Mouse (Mus musculus) left cerebral cortex, postnatal 25 days (tissue): ENCODE results near the gene Neurog3. TPM values are rescaled to one million over a fixed set of nuclear protein-coding genes. Genes with fewer than 3 reads are reported as not detected.

Experiments
- DNase-seq, 2 experiments: peaks; one replicate each; pipeline ENCODE4 v3.0.0; 2022; ENCODE audit warnings: low spot score in 2 of 2, mixed read lengths in 1 of 2
- intact Hi-C: fragments of 180-260 bp; cut with DNase I; formaldehyde crosslinking; loops from one replicate; pipeline ENCODE4 v1.15.1; 2025
- total RNA-seq, 2 experiments: library from RNA; stranded (reverse); gene quantifications; 2 replicates each; pipeline ENCODE4 v1.2.3; 2021

Gene Neurog3
- total RNA-seq, 2 experiments from 2014 or later = not detected

- peak; percentile 66 to 79 for DNase-seq
- intact Hi-C loops = no loop called here
Observed at GRCm38 (mm10) chr10:62128316-62128951, 4.5 kb upstream of the Neurog3 start.

DNA sequence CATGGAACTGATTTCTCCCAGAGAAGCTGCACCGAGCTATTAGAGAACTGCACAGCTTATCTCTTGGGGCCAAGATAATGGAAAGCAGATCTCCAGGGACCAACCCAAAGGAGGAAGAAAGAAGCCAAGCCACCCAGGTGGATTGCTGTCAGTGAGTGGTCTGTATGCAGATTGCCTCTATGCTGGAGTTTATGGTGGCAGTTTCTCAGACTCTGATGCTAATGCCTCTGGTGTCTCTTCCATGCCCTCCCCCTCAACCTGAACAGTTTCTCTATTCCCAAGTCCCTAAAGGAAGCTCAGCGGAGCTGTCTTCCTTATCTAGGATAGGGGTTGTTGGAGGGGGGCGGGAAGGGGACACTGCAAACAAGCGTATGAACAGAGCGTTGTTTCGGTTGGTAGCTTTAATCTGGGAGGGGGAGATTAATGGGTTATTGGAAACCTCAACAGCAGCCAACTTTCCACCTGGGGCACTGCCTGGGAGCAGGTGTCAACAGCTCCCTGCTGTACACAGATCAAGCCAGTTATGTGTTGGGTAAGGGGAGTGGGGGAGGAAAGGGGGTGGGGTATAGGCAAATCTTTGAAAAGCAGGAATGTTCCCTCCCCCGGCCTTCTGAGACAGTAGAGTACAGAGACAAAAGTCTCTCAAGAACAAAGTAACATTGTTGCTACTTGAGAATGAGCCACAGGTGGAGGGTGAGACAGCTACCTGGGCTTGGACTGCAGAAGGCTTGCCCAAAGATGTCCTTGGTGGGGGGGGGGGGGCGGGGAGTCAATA is 3.0 kb downstream of the Neurog3 start:
- no peak for DNase-seq
- intact Hi-C loops = loop anchor here (5.0 kb wide), 1 partner anchor 41 kb away; no protein-coding TSS in a partner anchor

DNA sequence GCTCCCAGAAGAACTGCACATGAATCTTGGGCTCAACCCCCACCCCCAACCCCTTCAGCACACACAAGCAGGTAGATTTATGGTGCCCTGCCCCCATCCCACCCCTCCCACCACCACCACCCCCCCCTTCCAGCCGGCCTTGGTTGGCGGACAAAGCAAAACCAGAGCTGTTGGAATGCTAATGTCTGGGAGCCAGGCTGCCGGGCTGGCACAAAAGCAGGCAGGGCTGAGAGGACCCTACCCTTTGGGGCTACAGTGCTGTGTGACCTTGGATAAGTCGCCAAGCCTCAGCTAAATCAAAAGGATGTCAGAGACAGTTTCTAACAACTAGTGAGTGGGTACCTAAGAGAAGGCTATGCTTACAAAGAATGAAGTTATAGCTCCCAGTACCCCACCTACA is 4.3 kb downstream of the Neurog3 start:
- intact Hi-C loops = loop anchor here (5.0 kb wide), 1 partner anchor 40 kb away; no protein-coding TSS in a partner anchor
- DNase-seq = no peak

DNA sequence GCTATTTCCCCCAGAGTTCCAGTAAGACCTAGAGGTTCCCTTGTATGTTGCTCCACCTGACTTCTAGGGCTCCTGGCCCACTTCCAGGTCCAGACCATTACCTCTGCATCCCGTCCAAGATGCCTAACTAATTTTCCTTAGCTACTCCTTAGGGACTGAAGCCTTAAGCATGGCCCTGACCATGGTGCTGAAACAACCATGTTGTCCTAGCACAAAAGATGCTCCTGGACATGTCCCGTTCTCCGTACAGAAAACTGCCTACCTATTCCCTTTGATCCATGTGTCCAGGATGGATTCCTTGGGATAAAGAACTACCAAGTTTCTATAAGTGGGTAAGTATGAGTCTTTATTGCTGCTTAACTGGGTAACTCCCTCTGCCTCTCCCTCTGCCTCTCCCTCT is 5.2 kb downstream of the Neurog3 start:
- intact Hi-C loops = loop anchor here (5.0 kb wide), 1 partner anchor 39 kb away; no protein-coding TSS in a partner anchor
- no peak for DNase-seq

GRCm38 (mm10) chr10:62143820-62144219 is 10.9 kb downstream of the Neurog3 start, which contains the start of gene Fam241b:
Gene Fam241b (minus strand): TSS chr10:62143920.
- DNase-seq = no peak
- intact Hi-C loops = no loop called here

DNA sequence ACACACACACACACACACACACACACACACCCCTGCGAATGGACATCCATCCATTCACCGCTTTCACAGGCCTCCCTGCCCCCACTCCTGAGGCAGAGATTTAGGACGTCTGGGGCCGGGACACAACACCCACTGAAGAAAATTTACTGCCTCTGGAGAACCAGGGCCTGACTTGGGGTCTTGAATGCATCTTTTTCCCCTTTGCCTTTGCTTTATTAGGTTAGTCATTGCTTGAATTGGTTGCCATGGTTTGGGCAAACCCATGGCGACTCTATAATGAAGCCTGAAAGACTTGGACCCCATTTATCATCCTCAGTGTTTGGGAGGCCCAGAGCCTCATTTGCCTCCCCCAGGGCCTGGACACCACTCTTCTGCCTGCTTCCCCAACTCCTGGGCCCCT is 13.1 kb downstream of the Neurog3 start:
- intact Hi-C loops = no loop called here

DNA sequence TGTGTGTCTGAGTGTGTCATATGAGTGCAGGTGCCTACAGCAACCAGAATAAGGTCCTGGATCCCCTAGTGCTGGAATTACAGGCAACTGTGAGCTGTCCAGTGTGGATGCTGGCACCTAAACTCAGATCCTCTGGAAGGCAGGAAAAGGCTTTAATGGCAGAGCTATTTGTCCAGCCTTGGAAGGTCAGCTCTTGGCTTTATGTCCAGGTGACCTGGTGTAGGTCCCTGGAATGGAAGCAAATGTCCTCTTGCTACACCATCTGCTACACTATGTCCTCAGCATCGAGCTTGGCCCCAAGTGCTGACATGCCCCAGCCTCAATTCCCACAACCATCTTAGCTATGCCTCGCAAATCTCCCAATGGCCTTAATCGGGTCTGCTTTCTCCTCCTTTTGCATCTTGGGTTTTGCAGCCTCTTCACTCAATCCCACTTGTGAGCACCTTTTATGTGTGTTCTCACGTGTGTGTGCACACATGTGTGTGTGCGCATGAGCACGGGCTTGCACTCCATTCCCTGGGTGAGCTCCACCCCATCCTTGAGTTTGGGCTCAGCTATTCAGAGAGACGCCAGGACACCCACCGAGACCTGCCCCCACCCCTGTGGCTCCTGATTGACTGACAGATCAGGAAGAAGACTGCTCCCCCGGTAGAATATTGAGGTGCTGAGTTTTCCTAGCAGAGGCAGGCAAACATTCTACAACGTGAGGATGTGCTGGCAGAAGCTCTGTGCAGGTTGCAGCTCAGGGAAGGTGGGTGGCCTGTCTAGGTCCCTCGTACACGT is 14.8 kb downstream of the Neurog3 start:
- DNase-seq = no peak
- intact Hi-C loops = no loop called here

More for the DNA sequence above, 13.1 kb downstream of the Neurog3 start:
- no peak for DNase-seq

- intact Hi-C loops = no loop called here
- DNase-seq = no peak
Observed at GRCm38 (mm10) chr10:62149929-62150328, 17.0 kb downstream of the Neurog3 start.

GRCm38 (mm10) chr10:62162410-62162809 is 29.5 kb downstream of the Neurog3 start:
- intact Hi-C loops = no loop called here
- DNase-seq = no peak

- no peak for DNase-seq
- intact Hi-C loops = no loop called here
Observed at GRCm38 (mm10) chr10:62172841-62173553, 40.1 kb downstream of the Neurog3 start.

DNA sequence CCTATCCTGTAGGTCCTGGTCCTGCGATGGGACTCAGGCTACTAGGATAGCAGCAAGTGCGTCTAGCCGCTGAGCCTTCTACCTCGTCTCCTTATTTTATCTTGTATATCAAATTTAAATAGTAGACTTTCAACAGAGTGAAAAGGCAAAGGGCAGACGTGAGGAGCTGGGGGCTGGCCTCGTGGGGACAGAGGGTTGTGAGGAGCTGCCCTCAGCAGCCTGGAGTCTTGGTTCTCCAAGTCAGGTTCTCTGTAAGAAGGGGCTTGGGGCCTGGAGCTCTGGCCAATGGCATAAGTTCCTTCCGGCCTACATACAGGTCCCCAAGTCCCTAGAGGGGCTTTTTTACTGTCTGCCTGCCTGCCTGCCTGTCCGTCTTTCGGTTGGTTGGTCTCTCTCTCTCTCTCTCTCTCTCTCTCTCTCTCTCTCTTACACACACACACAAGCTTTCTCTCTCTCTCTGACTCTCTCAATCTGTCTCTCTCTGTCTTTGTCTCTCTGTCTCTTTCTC is 41.1 kb downstream of the Neurog3 start:
- intact Hi-C loops = no loop called here
- DNase-seq = no peak

GRCm38 (mm10) chr10:62174533-62175313 is 41.8 kb downstream of the Neurog3 start:
- no peak for DNase-seq
- intact Hi-C loops = loop anchor here (5.0 kb wide), 1 partner anchor 37 kb away; no protein-coding TSS in a partner anchor

DNA sequence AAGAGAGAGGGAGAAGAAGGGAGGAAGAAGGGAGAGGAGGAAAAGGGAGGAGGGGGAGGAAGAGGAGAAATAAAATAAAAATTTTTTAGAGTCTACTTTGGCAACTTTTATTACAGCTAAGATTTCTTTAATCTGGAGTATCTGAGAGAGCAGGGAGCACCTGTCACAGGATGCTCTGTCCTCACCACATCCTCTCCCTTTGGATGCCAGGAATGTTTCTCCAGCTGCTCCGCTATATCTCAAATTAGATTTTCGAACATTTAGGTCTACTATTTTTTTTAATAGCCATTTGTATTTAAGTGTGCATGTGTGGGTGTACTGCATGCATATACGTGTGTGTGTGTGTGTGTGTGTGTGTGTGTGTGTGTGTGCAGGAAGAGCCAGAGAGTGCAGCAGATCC is 47.1 kb downstream of the Neurog3 start:
- no peak for DNase-seq
- intact Hi-C loops = loop anchor here (5.0 kb wide), 2 partner anchors 43 to 303 kb away; no protein-coding TSS in a partner anchor

DNA sequence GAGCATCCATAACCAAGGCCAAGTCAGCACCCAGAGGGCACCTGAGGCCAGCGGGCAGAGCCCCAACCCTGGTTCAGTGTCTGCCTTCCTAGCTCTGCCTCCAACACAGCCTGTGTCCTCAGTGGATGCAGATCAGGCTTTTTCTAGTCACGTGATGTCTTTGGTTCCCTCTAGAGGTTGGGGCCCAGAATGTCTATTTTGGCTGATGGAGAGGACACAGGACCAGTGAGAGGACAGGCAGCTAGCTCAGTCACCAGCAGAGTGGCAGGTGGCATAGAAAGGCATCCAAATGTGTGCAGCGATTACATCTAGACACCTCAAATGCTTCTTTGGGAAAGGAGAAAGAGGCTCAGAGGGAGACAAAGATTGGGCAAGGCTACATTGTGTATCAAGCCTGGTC is 48.8 kb downstream of the Neurog3 start:
- DNase-seq = no peak
- intact Hi-C loops = loop anchor here (2.0 to 5.0 kb wide), 2 partner anchors 304 to 343 kb away; no protein-coding TSS in a partner anchor

DNA sequence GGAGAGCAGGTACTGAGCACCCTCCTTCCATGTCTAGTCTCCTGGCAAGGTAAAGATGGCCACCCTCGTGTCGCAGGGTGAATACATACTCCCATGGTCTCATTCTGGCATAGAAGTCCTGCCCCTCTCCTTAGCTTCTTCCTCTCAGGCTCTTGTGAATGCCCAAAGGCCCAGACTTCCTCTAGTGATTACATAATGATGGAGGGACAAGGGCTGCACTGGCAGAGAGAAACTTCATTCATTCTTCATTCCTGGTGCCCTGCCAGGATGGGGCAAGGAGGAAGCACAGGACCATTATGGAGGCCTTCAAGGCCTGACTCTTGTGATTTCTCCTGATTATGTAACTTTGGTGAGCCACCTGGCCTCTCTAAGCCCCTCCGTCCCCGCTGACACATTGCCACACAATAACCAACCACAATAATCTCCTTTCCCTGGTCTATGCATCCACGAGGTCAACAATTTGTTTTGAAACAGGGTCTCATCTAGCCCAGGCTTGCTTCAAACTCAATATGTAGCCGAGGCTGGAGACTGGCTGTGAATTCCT is 49.7 kb downstream of the Neurog3 start:
- peak in 1 of 2 experiments; percentile 16 for DNase-seq
- intact Hi-C loops = loop anchor here (1.0 to 5.0 kb wide), 5 partner anchors 77 to 344 kb away; no protein-coding TSS in a partner anchor

DNA sequence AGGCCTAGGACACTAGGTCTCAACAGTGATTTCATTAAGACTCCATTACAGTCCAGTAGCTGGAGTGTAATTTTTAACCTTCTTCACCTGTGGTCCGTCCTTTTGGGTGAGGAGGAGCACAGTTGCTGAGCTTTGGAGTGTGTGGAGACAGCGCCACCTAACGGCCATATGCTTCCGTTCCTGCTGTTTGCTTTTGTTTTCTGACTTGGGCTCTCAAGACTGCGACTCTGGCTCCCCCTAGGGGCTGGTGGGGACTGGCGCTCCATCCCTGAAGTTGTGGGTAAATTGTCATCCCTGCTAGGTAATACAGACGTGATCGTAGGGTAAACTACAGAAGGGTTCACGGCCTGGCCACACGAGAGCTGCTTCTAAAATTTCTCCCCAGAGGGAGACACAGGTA is 50.2 kb downstream of the Neurog3 start:
- intact Hi-C loops = loop anchor here (1.0 to 5.0 kb wide), 5 partner anchors 78 to 344 kb away; no protein-coding TSS in a partner anchor

More for the DNA sequence above, 50.2 kb downstream of the Neurog3 start:
- peak; percentile 97 to 98 for DNase-seq
